Mouse (Mus musculus) cortical plate, adult 2 months (tissue): ENCODE measurements around the gene Dlg5.

Experiments used
- CTCF ChIP-seq: fragments of 200-500 bp; IDR thresholded peaks from 2 replicates; pipeline ENCODE4 v1.5.1; 2011; ENCODE audit warnings: mild to moderate bottlenecking, control low read depth, low read length; ENCODE audit not compliant: insufficient read depth; ENCODE audit errors: extremely low read depth
- POLR2A ChIP-seq: fragments of 200-500 bp; IDR thresholded peaks from 2 replicates; pipeline ENCODE4 v1.6.1; 2011; ENCODE audit warnings: mild to moderate bottlenecking, low read length, control low read depth; ENCODE audit not compliant: insufficient read depth; ENCODE audit errors: extremely low read depth

DNA sequence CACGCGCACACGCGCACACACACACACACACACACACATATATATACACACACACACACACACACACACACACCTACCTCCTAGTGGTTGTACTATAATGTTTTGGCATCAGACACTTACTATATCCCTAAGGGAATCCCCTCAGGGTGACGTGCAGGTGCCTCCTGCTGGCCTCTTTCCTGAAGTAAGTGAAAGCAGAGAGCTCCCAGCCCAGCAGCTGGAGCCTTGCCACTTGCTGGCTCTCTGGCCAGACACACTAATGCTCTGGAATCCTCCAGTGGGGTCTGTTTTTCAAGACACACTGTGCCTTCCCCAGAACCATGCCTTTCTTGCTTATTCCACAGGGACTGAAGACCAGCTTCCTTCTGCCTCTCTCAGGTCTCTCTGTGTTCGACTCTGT is 48.8 kb downstream of the Dlg5 start:
- TF ChIP-seq POLR2A, result no peak
- no peak for TF ChIP-seq CTCF
